Mouse (Mus musculus) stomach, embryonic 14.5 days (tissue): ENCODE data around the gene Bsdc1. TPM values are rescaled to one million over a fixed set of nuclear protein-coding genes. Genes with fewer than 3 reads are reported as not detected.

ENCODE experiments used
- ATAC-seq: fragments of 200-750 bp; cut with Nextera tagmentation; 2 replicates; pipeline ENCODE4 v1.8.0; 2017; ENCODE audit warnings: low read depth, moderate TSS enrichment; ENCODE audit not compliant: insufficient number of reproducible peaks, insufficient read depth, low FRiP score
- H3K27ac ChIP-seq: fragments of 300-500 bp; sonication (generic); 2 replicates; pipeline ENCODE4 v1.5.1; 2014; ENCODE audit warnings: mild to moderate bottlenecking, low read length, moderate library complexity, mixed read lengths
- H3K27me3 ChIP-seq: fragments of 300-500 bp; sonication (generic); 2 replicates; pipeline ENCODE4 v1.6.1; 2014; ENCODE audit warnings: low read length, control low read depth, mixed read lengths; ENCODE audit not compliant: control insufficient read depth, insufficient read depth
- H3K36me3 ChIP-seq: fragments of 300-500 bp; sonication (generic); 2 replicates; pipeline ENCODE4 v1.6.1; 2014; ENCODE audit warnings: mild to moderate bottlenecking, control low read depth, low read length, moderate library complexity, mixed read lengths; ENCODE audit not compliant: control insufficient read depth, insufficient read depth
- H3K4me1 ChIP-seq: fragments of 300-500 bp; sonication (generic); 2 replicates; pipeline ENCODE4 v1.6.1; 2014; ENCODE audit warnings: low read length, control low read depth, mixed read lengths; ENCODE audit not compliant: control insufficient read depth, insufficient read depth
- H3K4me2 ChIP-seq: fragments of 300-500 bp; sonication (generic); replicated peaks from 2 replicates; pipeline ENCODE4 v1.6.1; 2014; ENCODE audit warnings: low read depth, low read length, control low read depth
- H3K4me3 ChIP-seq: fragments of 300-500 bp; sonication (generic); 2 replicates; pipeline ENCODE4 v1.5.1; 2014; ENCODE audit warnings: low read depth, low read length, control low read depth
- H3K9ac ChIP-seq: fragments of 300-500 bp; sonication (generic); replicated peaks from 2 replicates; pipeline ENCODE4 v1.6.1; 2014; ENCODE audit warnings: low read depth, mild to moderate bottlenecking, control low read depth, low read length, moderate library complexity, mixed read lengths
- H3K9me3 ChIP-seq: fragments of 300-500 bp; sonication (generic); 2 replicates; pipeline ENCODE4 v1.6.1; 2016; ENCODE audit warnings: low read depth, low read length, control low read depth; ENCODE audit not compliant: control insufficient read depth
- WGBS: fragments of 180-500 bp; shearing (Covaris S2); extraction: QIAGEN DNeasy Blood & Tissue Kit; methylation state at CpG from one replicate; pipeline ENCODE4 v1.1.7; 2014; 5-methylcytosine and 5-hydroxymethylcytosine counted together
- polyA plus RNA-seq: library from polyadenylated mRNA; unstranded; fragments of >200 nt; fragmentation: Nextera tagmentation; extraction: Ambion mirVana; gene quantifications from 2 replicates; pipeline ENCODE4 v1.2.1, GENCODE M21; 2014

Bsdc1 gene
- polyA plus RNA-seq, 1 experiment from 2014 or later, result 25.6 TPM

GRCm38 (mm10) chr4:129505511-129505910 lies 44.1 kb downstream of the Bsdc1 start:
- no peaks in the 10 kb centered on the region for H3K36me3 ChIP-seq
- no peak overlapping the region for H3K4me3 ChIP-seq
- no peak overlapping the region for H3K27ac ChIP-seq
- no peaks in the 10 kb centered on the region for H3K9me3 ChIP-seq
- H3K27me3 ChIP-seq, result no peaks in the 10 kb centered on the region
- ATAC-seq, result no peak
- no peak overlapping the region for H3K4me2 ChIP-seq
- no peak overlapping the region for H3K9ac ChIP-seq
- H3K4me1 ChIP-seq, result peaks cover 4% of the 10 kb centered on the region; the same call in 1 of the 2 replicates
- 78% methylated on average over 3 of the region's 3 CpGs for WGBS

DNA sequence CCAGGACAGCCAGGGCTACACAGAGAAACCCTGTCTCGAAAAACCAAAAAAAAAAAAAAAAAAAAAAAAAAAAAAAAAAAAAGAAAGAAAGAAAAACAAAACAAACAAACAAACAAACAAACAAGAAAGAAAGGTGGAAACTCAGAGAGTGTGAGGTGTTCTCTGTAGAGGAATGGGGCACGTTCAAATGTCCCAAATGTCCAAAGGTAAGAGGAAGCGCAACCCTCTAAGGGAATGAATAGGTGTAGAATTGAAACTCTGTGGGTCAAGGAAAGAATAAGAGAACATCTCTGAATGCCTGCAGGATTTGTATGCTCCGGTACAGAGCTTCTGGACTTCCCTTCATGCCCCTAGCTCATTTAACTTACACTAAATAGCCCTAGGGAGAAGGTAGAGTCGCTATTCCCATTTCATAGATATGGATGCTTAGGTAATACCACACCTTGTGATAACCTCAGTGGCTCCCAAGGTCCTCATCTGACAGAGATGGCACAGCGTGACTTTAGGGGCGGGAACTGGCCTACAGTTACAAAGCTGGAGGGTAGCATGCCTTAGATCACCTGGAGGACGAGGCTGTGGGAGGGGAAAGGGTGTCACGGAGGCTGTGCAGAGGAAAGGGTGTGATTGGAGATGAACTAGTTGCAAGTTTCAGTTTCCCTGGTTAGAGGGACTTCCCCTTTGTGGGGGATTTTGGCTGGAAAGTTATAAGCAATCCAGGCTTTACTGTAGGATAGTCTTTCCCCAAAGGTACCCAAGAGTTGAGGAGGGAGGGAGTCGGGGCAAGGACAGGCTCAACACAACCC lies 46.3 kb downstream of the Bsdc1 start:
- 59% methylated on average over 9 of the region's 10 CpGs for WGBS
- Histone ChIP-seq H3K9ac (no peak overlapping the region), H3K27ac (no peak overlapping the region)

GRCm38 (mm10) chr4:129508237-129508515 lies 46.8 kb downstream of the Bsdc1 start:
- no peak overlapping the region for H3K9ac ChIP-seq
- H3K4me1 ChIP-seq, result peaks cover 4% of the 10 kb centered on the region; the same call in 1 of the 2 replicates
- H3K4me3 ChIP-seq, result no peak overlapping the region
- no peak overlapping the region for H3K27ac ChIP-seq
- no peak for ATAC-seq
- WGBS, result 61% methylated on average over 3 of the region's 3 CpGs
- H3K4me2 ChIP-seq, result no peak overlapping the region
- H3K27me3 ChIP-seq, result no peaks in the 10 kb centered on the region
- H3K36me3 ChIP-seq, result no peaks in the 10 kb centered on the region
- H3K9me3 ChIP-seq, result no peaks in the 10 kb centered on the region

More for the DNA sequence above, 46.3 kb downstream of the Bsdc1 start:
- ATAC-seq, result no peak
- Histone ChIP-seq H3K36me3 (no peaks in the 10 kb centered on the region), H3K27me3 (no peaks in the 10 kb centered on the region), H3K4me2 (no peak overlapping the region), H3K9me3 (no peaks in the 10 kb centered on the region), H3K4me3 (no peak overlapping the region), H3K4me1 (peaks cover 4% of the 10 kb centered on the region; the same call in 1 of the 2 replicates)

- no peak overlapping the region for H3K4me2 ChIP-seq
- H3K27me3 ChIP-seq, result no peaks in the 10 kb centered on the region
- ATAC-seq, result no peak
- no peaks in the 10 kb centered on the region for H3K9me3 ChIP-seq
- H3K36me3 ChIP-seq, result no peaks in the 10 kb centered on the region
- no peak overlapping the region for H3K4me3 ChIP-seq
- H3K4me1 ChIP-seq, result peaks cover 4% of the 10 kb centered on the region; the same call in 1 of the 2 replicates
- H3K27ac ChIP-seq, result no peak overlapping the region
- 60% methylated on average over 15 of the region's 15 CpGs for WGBS
- H3K9ac ChIP-seq, result no peak overlapping the region
These were observed 47.6 kb downstream of the Bsdc1 start for GRCm38 (mm10) chr4:129508834-129509600.

GRCm38 (mm10) chr4:129509650-129510049 lies 48.3 kb downstream of the Bsdc1 start:
- Histone ChIP-seq H3K27ac (no peak overlapping the region), H3K4me2 (no peak overlapping the region), H3K36me3 (no peaks in the 10 kb centered on the region), H3K4me3 (no peak overlapping the region), H3K9ac (no peak overlapping the region), H3K9me3 (no peaks in the 10 kb centered on the region), H3K27me3 (no peaks in the 10 kb centered on the region), H3K4me1 (peaks cover 4% of the 10 kb centered on the region; the same call in 1 of the 2 replicates)
- 53% methylated on average over 3 of the region's 3 CpGs for WGBS
- ATAC-seq, result no peak

GRCm38 (mm10) chr4:129510723-129511412 lies 49.5 kb downstream of the Bsdc1 start:
- no peak for ATAC-seq
- H3K27ac ChIP-seq, result no peak overlapping the region
- H3K4me2 ChIP-seq, result no peak overlapping the region
- H3K36me3 ChIP-seq, result peaks cover 8% of the 10 kb centered on the region
- H3K4me3 ChIP-seq, result no peak overlapping the region
- no peaks in the 10 kb centered on the region for H3K27me3 ChIP-seq
- WGBS, result 56% methylated on average over 6 of the region's 6 CpGs
- no peaks in the 10 kb centered on the region for H3K9me3 ChIP-seq
- peaks cover 11% of the 10 kb centered on the region; the same call in 1 of the 2 replicates for H3K4me1 ChIP-seq
- H3K9ac ChIP-seq, result no peak overlapping the region

- Histone ChIP-seq H3K4me3 (no peak overlapping the region), H3K9ac (no peak overlapping the region), H3K36me3 (peaks cover 10% of the 10 kb centered on the region), H3K9me3 (no peaks in the 10 kb centered on the region), H3K4me1 (peaks cover 12% of the 10 kb centered on the region; the same call in 1 of the 2 replicates), H3K4me2 (no peak overlapping the region), H3K27me3 (no peaks in the 10 kb centered on the region), H3K27ac (no peak overlapping the region)
- ATAC-seq, result no peak
- 57% methylated on average over 6 of the region's 6 CpGs for WGBS
These were observed 50.2 kb downstream of the Bsdc1 start for GRCm38 (mm10) chr4:129511413-129512096.
